Mouse (Mus musculus): Measurements from ENCODE around the gene Ddx46. TPM values are rescaled to one million over a fixed set of nuclear protein-coding genes. Genes with fewer than 3 reads are reported as not detected.
"Not testable (repeated sequence)": the region's sequence is repeated elsewhere in the genome, so short reads cannot be mapped to it uniquely, and the experiment has no call there.

Gene Ddx46
- total RNA-seq (2021), result 10 to 100 TPM; 57.1 to 57.2 TPM
- long read RNA-seq, experiment 1, full-length matches to known transcripts, result 4 of 9 reads
- long read RNA-seq, experiment 1, partial matches to known transcripts, result 1 of 9 reads
- long read RNA-seq, experiment 1, other reads (novel, unspliced or antisense), result 4 of 9 reads
- long read RNA-seq, experiment 2, full-length matches to known transcripts, result 20 of 56 reads
- long read RNA-seq, experiment 2, partial matches to known transcripts, result 19 of 56 reads
- long read RNA-seq, experiment 2, other reads (novel, unspliced or antisense), result 17 of 56 reads

- peak; percentile 79 to 87 for DNase-seq (ENCODE audit: low spot score in 2 of 2)
Measured at GRCm38 (mm10) chr13:55634639-55635127, at the start of gene Ddx46. Gene Ddx46 (plus strand): TSS chr13:55635027.

DNA sequence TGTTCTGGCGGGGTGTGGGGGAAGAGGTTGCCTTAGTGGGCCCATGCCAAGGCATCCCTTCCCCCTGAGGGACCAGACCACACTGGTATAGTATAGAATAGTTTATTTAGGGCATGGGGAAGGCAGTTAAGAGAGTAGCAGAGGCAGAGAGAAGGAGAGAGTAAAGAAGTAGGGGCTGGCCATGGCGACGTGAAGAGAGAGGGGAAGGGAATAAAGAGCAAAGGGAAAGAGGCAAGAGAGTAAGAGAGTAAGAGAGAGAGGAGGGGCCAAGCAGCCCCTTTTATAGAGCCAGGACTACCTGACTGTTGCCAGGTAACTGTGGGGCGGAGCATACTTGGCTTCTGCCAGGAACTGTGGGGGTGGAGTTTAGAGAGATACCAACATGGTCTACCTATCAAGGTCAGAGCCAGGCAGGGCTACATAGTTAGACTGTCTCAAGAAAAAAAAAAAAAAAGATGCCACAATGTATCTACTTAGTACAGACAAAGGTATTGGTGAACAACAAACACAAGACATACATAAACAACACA is 42.8 kb upstream of the Ddx46 start:
- no peak for DNase-seq (ENCODE audit: low spot score in 2 of 2)

DNA sequence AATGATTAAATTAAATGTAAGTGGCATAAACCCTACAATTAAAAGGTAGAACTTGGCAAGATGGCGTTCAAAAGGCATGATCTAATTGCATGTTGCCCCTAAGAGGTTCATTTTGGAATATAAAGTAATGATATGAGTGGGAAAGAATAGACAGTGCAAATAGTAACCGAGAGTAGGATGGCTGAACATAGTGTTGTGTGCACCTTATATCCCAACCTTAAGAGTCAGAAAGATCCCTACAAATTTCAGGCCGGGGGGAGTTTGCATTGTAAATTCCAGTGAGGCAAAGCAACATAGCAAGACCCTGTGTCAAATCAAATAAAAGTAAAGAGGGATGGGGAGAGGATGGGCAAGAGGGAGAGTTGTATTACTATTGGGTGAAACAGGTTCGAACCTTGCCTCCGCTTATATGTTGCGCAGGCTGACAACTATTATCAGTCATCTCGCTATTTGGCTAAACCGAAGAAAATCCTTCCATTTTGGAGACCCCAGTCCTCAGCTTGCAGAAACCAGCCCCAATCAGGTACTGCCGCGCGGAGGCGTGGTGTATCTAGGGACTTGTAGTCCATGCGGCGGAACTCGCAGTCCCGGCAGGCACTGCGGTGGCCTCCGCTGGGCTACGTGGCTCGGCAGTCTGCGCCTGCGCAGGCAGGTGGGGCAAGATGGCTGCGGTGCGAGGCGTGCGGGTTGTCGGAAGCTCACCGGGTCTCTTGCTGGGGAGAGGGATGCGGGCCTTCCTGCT is 42.1 kb upstream of the Ddx46 start:
- DNase-seq (ENCODE audit: low spot score in 2 of 2), result peak; percentile 89 to 90

- DNase-seq (ENCODE audit: low spot score in 2 of 2), result no peak
Measured at GRCm38 (mm10) chr13:55593254-55593747, 41.5 kb upstream of the Ddx46 start.

- no peak for DNase-seq (ENCODE audit: low spot score in 2 of 2)
Measured at GRCm38 (mm10) chr13:55595375-55595774, 39.5 kb upstream of the Ddx46 start.

DNA sequence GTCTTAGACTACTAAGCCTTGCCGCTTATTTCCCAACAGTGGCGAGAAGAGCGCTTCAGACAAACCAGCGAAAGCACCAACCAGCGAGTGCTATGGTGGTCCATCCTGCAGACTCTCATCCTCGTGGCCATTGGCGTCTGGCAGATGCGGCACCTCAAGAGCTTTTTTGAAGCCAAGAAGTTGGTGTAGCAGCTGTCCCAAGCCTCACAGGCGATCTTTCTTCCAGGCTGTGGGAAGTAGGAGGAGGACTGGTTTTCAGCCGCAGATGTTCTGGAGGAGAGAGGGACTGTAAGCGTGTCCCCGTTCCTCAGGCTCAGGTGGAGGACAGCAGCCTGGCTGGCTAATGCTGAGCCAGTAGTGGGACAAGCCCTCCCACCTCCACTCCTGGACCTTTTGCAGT is 38.0 kb upstream of the Ddx46 start:
- no peak for DNase-seq (ENCODE audit: low spot score in 2 of 2)

- peak; percentile 78 to 86 for DNase-seq (ENCODE audit: low spot score in 2 of 2)
Measured at GRCm38 (mm10) chr13:55599566-55600540, 35.0 kb upstream of the Ddx46 start, which contains the start of gene B4galt7. Gene B4galt7 (plus strand): TSS chr13:55599896.

- no peak for DNase-seq (ENCODE audit: low spot score in 2 of 2)
Measured at GRCm38 (mm10) chr13:55600657-55601056, 34.2 kb upstream of the Ddx46 start.

- peak; percentile 42 to 63 for DNase-seq (ENCODE audit: low spot score in 2 of 2)
Measured at GRCm38 (mm10) chr13:55601611-55602010, 33.2 kb upstream of the Ddx46 start.

DNA sequence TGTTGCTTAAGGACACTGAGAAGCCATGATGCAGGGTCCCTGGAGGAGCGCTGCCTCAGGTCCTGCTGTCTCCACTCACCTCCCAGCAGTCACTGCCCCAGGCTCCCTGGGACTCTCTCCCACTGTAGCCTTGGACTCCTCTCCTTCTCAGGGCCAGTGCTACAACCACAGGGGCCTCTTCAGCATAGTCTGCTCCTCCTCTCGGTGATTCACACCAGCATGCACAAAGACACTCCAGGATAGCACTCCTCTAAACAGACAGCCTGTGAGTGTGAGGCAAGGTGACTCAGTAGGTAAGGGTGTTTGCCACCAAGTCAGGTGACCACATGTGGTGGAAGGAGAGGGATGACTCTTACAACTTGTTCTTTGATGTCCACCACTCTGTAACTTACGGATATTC is 30.2 kb upstream of the Ddx46 start:
- DNase-seq (ENCODE audit: low spot score in 2 of 2), result no peak

- DNase-seq (ENCODE audit: low spot score in 2 of 2), result no peak
Measured at GRCm38 (mm10) chr13:55606899-55607623, 27.8 kb upstream of the Ddx46 start.

- DNase-seq (ENCODE audit: low spot score in 2 of 2), result no peak
Measured at GRCm38 (mm10) chr13:55607624-55608006, 27.2 kb upstream of the Ddx46 start.

- DNase-seq (ENCODE audit: low spot score in 2 of 2), result no peak
Measured at GRCm38 (mm10) chr13:55611996-55612395, 22.8 kb upstream of the Ddx46 start.

- no peak for DNase-seq (ENCODE audit: low spot score in 2 of 2)
Measured at GRCm38 (mm10) chr13:55613471-55613870, 21.4 kb upstream of the Ddx46 start.

DNA sequence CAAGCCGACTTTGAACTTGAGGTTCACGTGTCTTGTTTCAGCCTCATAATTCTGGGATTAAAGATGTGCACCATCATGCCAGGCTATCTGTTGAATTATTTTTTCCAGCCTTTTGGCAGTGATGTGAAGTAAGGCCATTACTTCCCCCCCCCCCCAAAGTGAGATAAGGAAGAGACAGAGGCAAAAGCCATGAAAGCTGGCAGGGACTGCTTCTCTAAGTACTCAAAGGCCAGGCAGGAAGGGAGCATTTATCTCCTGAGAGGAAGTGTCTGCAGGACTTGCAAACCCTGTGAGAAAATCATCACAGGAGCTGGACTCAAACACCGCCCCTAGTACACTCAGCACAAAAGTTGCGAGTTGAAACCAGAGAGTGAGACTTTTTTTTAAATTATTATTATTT is 15.5 kb upstream of the Ddx46 start:
- no peak for DNase-seq (ENCODE audit: low spot score in 2 of 2)

DNA sequence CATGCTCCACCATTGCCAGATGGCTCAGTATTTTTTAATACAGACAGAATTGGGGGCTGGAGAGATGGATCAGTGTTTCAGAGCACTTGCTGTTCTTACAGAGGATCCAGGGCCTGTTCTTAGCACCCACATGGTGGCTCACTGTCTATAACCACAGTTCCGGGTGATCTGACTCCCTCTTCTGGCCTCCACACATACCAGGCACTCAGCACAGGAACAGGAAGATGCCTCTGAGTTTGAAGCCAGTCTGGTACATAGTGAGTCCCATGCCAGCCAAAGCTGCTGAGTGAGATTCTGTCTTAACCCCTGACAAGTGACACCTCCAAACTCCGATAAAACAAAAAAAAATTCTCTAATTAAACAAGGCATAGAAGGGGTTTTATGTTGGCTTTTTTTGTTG is 14.6 kb upstream of the Ddx46 start:
- no peak for DNase-seq (ENCODE audit: low spot score in 2 of 2)

DNA sequence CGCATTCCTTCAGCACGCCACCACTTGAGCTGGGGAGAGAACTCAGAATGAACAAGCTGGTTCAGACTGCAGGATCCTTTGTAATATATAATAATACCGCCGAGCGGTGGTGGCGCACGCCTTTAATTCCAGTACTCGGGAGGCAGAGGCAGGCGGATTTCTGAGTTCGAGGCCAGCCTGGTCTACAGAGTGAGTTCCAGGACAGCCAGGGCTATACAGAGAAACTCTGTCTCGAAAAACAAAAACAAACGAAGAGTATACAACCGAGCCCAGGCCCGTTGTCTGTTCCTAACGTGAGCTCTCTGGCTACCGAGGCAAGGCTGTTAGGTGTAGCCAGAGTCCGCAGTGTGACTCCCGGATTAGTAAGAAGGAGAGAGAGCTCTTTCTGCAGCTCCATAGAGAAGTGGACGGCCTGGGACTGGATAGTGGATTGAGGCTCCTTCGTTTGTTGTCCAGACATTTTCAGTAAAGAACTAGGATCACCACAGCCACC is 12.6 kb upstream of the Ddx46 start:
- DNase-seq (ENCODE audit: low spot score in 2 of 2), result not testable (repeated sequence)

DNA sequence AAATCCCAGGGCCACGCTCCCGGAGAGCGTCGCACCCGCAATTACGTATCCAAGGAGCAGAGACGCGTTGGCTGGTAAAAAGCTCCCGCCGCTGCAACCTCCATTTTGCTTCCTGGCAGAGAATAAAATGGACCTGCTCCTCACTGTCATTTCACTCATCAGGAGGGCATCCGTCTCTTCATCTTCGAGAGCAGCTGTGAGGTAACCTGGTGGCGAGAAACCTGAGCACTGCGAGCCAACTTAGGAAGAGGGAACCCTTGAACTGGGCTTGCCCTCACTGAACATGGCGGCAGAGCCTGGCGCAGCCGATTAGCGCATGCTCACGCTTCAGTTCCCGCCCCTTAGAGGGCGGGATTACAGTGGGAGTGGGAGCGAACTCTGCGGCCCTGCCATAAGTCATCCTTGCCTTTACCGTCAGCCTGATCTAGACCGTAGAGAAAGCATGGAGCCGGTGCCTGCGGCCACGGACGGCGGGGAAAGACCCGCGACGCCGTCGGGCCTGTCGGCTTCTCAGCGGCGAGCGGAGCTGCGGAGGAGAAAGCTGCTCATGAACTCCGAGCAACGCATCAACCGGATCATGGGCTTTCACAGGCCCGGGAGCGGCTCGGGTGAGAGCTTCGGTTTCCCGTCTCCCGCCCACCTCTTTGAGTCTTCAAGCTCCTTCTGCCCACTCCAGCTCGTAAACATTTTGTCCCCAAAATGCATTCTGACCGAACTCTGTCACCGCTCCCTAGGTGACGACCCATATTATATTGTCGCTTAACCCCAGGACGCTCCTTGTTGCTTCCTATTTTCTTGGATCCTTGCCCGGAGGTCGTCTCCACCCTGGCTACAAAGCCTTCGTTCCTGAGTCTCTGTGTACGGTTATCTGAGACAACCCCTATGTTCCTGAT is 11.9 kb upstream of the Ddx46 start, which contains the start of gene Caml:
Gene Caml, plus strand, starts transcription at position 357 of the 893 bp plus-strand sequence.
- DNase-seq (ENCODE audit: low spot score in 2 of 2), result peak; percentile 52 to 80

DNA sequence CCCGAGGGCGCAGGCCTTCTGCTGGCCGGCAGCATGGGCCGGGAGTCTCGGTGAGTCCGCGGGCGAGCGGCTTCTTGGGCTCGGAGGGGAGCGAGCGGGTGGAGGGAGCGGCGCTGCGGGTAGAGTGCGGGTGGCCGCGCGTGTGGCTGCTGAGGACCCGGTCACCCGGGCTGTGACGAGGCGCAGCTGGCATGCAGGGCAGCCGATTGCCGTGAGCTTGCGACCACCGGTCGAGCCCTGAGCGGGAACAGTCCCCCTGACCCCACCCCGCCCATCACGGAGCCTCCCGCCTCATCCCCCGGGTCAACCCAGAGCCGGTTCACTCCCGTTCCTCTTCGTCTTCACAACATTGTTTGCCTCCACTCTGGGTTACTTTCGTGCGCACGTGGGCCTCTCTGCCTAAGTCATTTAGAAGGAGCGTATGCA is 332 bp downstream of the Ddx46 start:
- no peak for DNase-seq (ENCODE audit: low spot score in 2 of 2)
